Mouse (Mus musculus): ENCODE results near the gene Tenm4. TPM values are rescaled to one million over a fixed set of nuclear protein-coding genes. Genes with fewer than 3 reads are reported as not detected.

The Tenm4 gene
- total and polyA plus RNA-seq, 3 experiments: 0.04 to 0.38 TPM; not detected in 1

DNA sequence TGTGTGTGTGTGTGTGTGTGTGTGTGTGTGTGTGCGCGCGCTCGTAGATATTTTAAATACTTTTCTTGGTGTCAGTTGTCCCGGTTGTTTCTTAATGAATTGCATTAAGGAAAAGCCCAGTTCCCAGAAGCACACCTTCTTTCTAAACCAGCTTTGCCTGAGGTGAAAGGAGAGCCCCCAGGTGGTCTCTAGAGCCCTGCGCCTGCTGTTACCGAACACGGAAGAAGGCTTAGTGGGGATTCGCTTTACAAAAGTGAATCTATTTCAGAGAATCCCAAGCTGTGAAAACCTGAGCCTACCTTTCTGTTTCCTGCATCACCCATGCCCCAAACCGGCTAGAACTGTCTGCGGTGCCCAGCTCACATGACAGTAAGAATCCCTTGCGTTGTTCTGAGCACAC is 583.1 kb downstream of the Tenm4 start:
- Histone ChIP-seq H3K27me3 (ENCODE audit: insufficient read depth, low read length) (peaks cover 3% of the 10 kb centered on the region; the same call in 1 of the 2 replicates), H3K4me1 (ENCODE audit: insufficient read depth, low read depth, low read length) (no peaks in the 10 kb centered on the region), H3K4me3 (ENCODE audit: low read depth, low read length) (no peak overlapping the region), H3K36me3 (replicated peaks) (no peaks in the 10 kb centered on the region), H3K9me3 (replicated peaks) (peaks cover 23% of the 10 kb centered on the region)
- TF ChIP-seq GATA2 (IDR thresholded peaks at IDR 0.05; ENCODE audit: borderline replicate concordance, low read depth, low read length) (no peak), TAL1 (conservative IDR thresholded peaks at IDR 0.05; ENCODE audit: low read depth, low read length) (no peak)
- ATAC-seq (ENCODE audit: extremely low read depth, insufficient number of reproducible peaks, low FRiP score, poor library complexity, severe bottlenecking) (no peak), DNase-seq (ENCODE audit: low spot score) (no peak)

GRCm38 (mm10) chr7:96755459-96756094 is 584.5 kb downstream of the Tenm4 start:
- Histone ChIP-seq H3K36me3 (replicated peaks) (no peaks in the 10 kb centered on the region), H3K4me1 (ENCODE audit: insufficient read depth, low read depth, low read length) (no peaks in the 10 kb centered on the region), H3K4me3 (ENCODE audit: low read depth, low read length) (no peak overlapping the region), H3K9me3 (replicated peaks) (peaks cover 18% of the 10 kb centered on the region), H3K27me3 (ENCODE audit: insufficient read depth, low read length) (peaks cover 3% of the 10 kb centered on the region; the same call in 1 of the 2 replicates)
- TF ChIP-seq POLR2AphosphoS5 (IDR thresholded peaks at IDR 0.05; ENCODE audit: insufficient replicate concordance, low read depth, low read length) (no peak), CTCF (IDR thresholded peaks at IDR 0.05; ENCODE audit: low read depth, low read length) (no peak), GATA1 (IDR thresholded peaks at IDR 0.05; ENCODE audit: borderline replicate concordance, low read length) (no peak), GATA2 (IDR thresholded peaks at IDR 0.05; ENCODE audit: borderline replicate concordance, low read depth, low read length) (no peak), TAL1 (conservative IDR thresholded peaks at IDR 0.05; ENCODE audit: low read depth, low read length) (no peak)
- DNase-seq (ENCODE audit: low spot score): no peak
- no peak for ATAC-seq (ENCODE audit: extremely low read depth, insufficient number of reproducible peaks, low FRiP score, poor library complexity, severe bottlenecking)

DNA sequence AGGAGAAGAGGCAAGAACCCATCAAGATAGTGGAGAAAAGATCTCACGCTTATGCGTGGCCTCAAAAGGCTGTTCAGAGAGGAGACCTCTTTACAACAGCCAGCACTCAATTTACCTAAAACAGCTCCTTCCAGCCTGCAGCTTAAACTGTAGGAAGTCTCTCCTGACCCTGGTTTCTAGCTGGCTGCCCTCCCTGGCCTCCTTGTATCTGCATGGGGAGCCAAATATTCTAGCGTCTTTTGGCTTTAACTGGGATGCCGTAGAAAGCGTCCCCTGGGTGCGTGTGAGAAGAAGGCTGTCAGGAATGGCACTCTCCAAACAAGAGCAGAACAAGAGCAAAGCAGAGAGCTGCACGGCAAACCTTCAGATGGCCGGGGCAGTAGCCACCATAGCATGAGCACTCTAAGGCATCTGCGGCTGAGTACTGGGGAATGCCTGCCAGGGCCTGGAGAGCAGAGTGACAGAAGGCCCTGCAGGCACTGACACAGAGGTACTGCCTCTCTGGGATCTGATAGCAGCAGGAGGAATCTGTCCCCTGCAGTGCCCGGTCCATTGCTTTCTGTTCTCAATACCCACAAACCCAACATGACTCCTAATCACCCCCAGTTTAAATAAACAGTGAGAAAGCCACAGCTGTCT is 585.2 kb downstream of the Tenm4 start:
- Histone ChIP-seq H3K4me3 (ENCODE audit: low read depth, low read length) (no peak overlapping the region), H3K36me3 (replicated peaks) (no peaks in the 10 kb centered on the region), H3K27me3 (ENCODE audit: insufficient read depth, low read length) (peaks cover 3% of the 10 kb centered on the region; the same call in 1 of the 2 replicates), H3K9me3 (replicated peaks) (peaks cover 18% of the 10 kb centered on the region), H3K4me1 (ENCODE audit: insufficient read depth, low read depth, low read length) (no peaks in the 10 kb centered on the region)
- TF ChIP-seq GATA1 (IDR thresholded peaks at IDR 0.05; ENCODE audit: borderline replicate concordance, low read length) (no peak), TAL1 (conservative IDR thresholded peaks at IDR 0.05; ENCODE audit: low read depth, low read length) (no peak), GATA2 (IDR thresholded peaks at IDR 0.05; ENCODE audit: borderline replicate concordance, low read depth, low read length) (no peak), POLR2AphosphoS5 (IDR thresholded peaks at IDR 0.05; ENCODE audit: insufficient replicate concordance, low read depth, low read length) (no peak), CTCF (IDR thresholded peaks at IDR 0.05; ENCODE audit: low read depth, low read length) (no peak)
- no peak for DNase-seq (ENCODE audit: low spot score)
- no peak for ATAC-seq (ENCODE audit: extremely low read depth, insufficient number of reproducible peaks, low FRiP score, poor library complexity, severe bottlenecking)

- peaks cover 18% of the 10 kb centered on the region for H3K9me3 ChIP-seq (replicated peaks)
- no peaks in the 10 kb centered on the region for H3K4me1 ChIP-seq (ENCODE audit: insufficient read depth, low read depth, low read length)
- no peaks in the 10 kb centered on the region for H3K36me3 ChIP-seq (replicated peaks)
- TF ChIP-seq TAL1 (conservative IDR thresholded peaks at IDR 0.05; ENCODE audit: low read depth, low read length): no peak
- TF ChIP-seq GATA1 (IDR thresholded peaks at IDR 0.05; ENCODE audit: borderline replicate concordance, low read length): no peak
- no peak for TF ChIP-seq GATA2 (IDR thresholded peaks at IDR 0.05; ENCODE audit: borderline replicate concordance, low read depth, low read length)
- TF ChIP-seq POLR2AphosphoS5 (IDR thresholded peaks at IDR 0.05; ENCODE audit: insufficient replicate concordance, low read depth, low read length): no peak
- H3K4me3 ChIP-seq (ENCODE audit: low read depth, low read length): no peak overlapping the region
- ATAC-seq (ENCODE audit: extremely low read depth, insufficient number of reproducible peaks, low FRiP score, poor library complexity, severe bottlenecking) (no peak), DNase-seq (ENCODE audit: low spot score) (no peak)
- H3K27me3 ChIP-seq (ENCODE audit: insufficient read depth, low read length): peaks cover 3% of the 10 kb centered on the region; the same call in 1 of the 2 replicates
Measured at GRCm38 (mm10) chr7:96757067-96757466, 586.0 kb downstream of the Tenm4 start.

- Histone ChIP-seq H3K4me3 (ENCODE audit: low read depth, low read length) (no peak overlapping the region), H3K4me1 (ENCODE audit: insufficient read depth, low read depth, low read length) (no peaks in the 10 kb centered on the region), H3K36me3 (replicated peaks) (no peaks in the 10 kb centered on the region), H3K27me3 (ENCODE audit: insufficient read depth, low read length) (peaks cover 3% of the 10 kb centered on the region; the same call in 1 of the 2 replicates), H3K9me3 (replicated peaks) (peaks cover 12% of the 10 kb centered on the region)
- TF ChIP-seq TAL1 (conservative IDR thresholded peaks at IDR 0.05; ENCODE audit: low read depth, low read length) (no peak), GATA1 (IDR thresholded peaks at IDR 0.05; ENCODE audit: borderline replicate concordance, low read length) (no peak), POLR2AphosphoS5 (IDR thresholded peaks at IDR 0.05; ENCODE audit: insufficient replicate concordance, low read depth, low read length) (no peak), CTCF (IDR thresholded peaks at IDR 0.05; ENCODE audit: low read depth, low read length) (no peak), GATA2 (IDR thresholded peaks at IDR 0.05; ENCODE audit: borderline replicate concordance, low read depth, low read length) (no peak)
- DNase-seq (ENCODE audit: low spot score) (no peak), ATAC-seq (ENCODE audit: extremely low read depth, insufficient number of reproducible peaks, low FRiP score, poor library complexity, severe bottlenecking) (no peak)
Measured at GRCm38 (mm10) chr7:96760208-96760607, 589.2 kb downstream of the Tenm4 start.

GRCm38 (mm10) chr7:96761151-96761550 is 590.1 kb downstream of the Tenm4 start:
- DNase-seq (ENCODE audit: low spot score): no peak
- no peak for TF ChIP-seq POLR2AphosphoS5 (IDR thresholded peaks at IDR 0.05; ENCODE audit: insufficient replicate concordance, low read depth, low read length)
- no peak for TF ChIP-seq GATA1 (IDR thresholded peaks at IDR 0.05; ENCODE audit: borderline replicate concordance, low read length)
- TF ChIP-seq CTCF (IDR thresholded peaks at IDR 0.05; ENCODE audit: low read depth, low read length): no peak
- TF ChIP-seq TAL1 (conservative IDR thresholded peaks at IDR 0.05; ENCODE audit: low read depth, low read length): no peak
- TF ChIP-seq GATA2 (IDR thresholded peaks at IDR 0.05; ENCODE audit: borderline replicate concordance, low read depth, low read length): no peak
- Histone ChIP-seq H3K4me1 (ENCODE audit: insufficient read depth, low read depth, low read length) (no peaks in the 10 kb centered on the region), H3K9me3 (replicated peaks) (peaks cover 14% of the 10 kb centered on the region), H3K4me3 (ENCODE audit: low read depth, low read length) (no peak overlapping the region), H3K36me3 (replicated peaks) (no peaks in the 10 kb centered on the region), H3K27me3 (ENCODE audit: insufficient read depth, low read length) (peaks cover 3% of the 10 kb centered on the region; the same call in 1 of the 2 replicates)
- ATAC-seq (ENCODE audit: extremely low read depth, insufficient number of reproducible peaks, low FRiP score, poor library complexity, severe bottlenecking): no peak

All from G1E (cell line).